Mouse (Mus musculus) liver, postnatal 0 days (tissue): ENCODE results near the gene Cgn.

Experiments used
- CTCF ChIP-seq: sonication (generic); IDR thresholded peaks from 2 replicates; pipeline ENCODE4 v1.5.1; 2016; ENCODE audit warnings: antibody characterized with exemption, low read depth
- EP300 ChIP-seq: IDR thresholded peaks from 2 replicates; pipeline ENCODE4 v1.6.1; 2016; ENCODE audit warnings: antibody characterized with exemption, low read depth, mild to moderate bottlenecking

- no peak for TF ChIP-seq CTCF
- no peak for TF ChIP-seq EP300
Measured at GRCm38 (mm10) chr3:94782936-94783335, 3.4 kb downstream of the Cgn start.
